Mouse (Mus musculus): ENCODE results near the gene Ephb2.

GRCm38 (mm10) chr4:136855081-136855480, 19.3 kb upstream of the Ephb2 start:
- TF ChIP-seq TAL1 (IDR thresholded peaks at IDR 0.05; ENCODE audit: low read length), result no peak
- TF ChIP-seq GATA1 (IDR thresholded peaks at IDR 0.05; ENCODE audit: low read length), result no peak
